Mouse (Mus musculus): ENCODE data around the gene Gm36176. TPM values are rescaled to one million over a fixed set of nuclear protein-coding genes. Genes with fewer than 3 reads are reported as not detected.

Gm36176 gene
- polyA plus RNA-seq, 1 experiment from 2014 or later: not detected

DNA sequence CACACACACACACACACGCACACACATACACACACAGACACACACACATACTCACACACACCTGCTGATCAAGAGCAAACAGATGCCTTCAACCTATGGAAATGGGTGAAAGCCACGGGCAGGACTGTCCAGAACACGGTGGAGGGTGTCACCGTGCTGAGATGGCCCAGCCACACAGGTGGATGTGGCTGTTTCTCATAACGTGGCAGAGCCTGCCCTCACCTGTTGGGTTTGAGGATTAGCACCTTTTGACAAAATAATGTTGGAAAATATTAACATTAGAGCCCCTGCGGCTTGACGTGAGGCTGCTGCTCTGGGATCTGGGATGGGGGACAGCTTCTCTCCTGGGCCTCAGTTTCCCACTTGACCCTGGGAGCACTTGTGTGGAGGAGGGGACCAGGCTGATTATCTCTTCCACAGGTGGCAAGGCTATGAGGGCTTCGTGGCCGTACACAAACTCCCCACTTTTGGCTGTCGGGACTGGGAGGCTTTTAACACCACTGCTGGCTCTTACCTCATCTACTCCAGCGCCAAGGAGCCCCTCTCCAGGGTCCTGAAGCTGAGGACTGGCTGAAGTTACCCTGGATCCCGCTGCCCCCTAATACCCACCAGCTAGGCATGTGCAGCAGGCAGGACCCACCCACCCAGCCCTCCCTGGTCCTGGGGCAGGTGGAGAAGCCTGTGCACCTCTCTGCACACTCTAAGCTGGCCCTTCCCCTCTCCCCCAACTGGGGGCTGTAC, 39.6 kb downstream of the Gm36176 start:
- WGBS: 33% methylated on average over 12 of the region's 12 CpGs
- Histone ChIP-seq H3K4me3 (no peak overlapping the region), H3K27me3 (no peaks in the 10 kb centered on the region), H3K9ac (no peak overlapping the region), H3K27ac (no peak overlapping the region), H3K9me3 (no peaks in the 10 kb centered on the region), H3K4me1 (no peaks in the 10 kb centered on the region), H3K36me3 (no peaks in the 10 kb centered on the region), H3K4me2 (no peak overlapping the region)
- ATAC-seq (ENCODE audit: borderline replicate concordance, extremely low read depth, low FRiP score, low TSS enrichment): no peak

DNA sequence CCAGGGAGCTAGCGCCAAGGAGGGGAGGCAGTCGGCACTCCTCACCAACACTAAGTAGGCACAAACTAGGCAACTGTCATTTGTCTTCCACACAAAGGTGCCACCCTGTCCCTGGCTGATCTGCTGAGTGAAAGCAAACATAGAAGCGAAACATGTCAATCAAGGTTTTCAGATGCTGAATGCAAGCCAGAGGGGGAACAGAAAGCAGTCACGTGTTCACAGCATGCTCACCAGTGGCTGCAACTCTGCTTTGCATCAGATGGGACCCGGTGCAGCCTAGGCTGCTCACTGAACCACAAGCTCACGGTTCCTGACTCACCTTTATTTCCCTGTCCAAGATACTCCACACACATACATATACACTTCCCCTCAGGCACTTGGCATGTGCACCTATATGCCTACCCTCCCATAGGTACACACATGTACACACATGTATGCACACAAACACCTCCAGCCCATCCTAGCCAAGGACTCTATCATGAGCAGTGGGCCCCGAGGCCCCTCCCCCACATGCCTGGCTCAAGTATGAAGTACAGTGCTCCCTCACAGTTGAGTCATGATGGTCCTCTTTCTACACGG, 44.5 kb downstream of the Gm36176 start:
- Histone ChIP-seq H3K4me3 (no peak overlapping the region), H3K27me3 (no peaks in the 10 kb centered on the region), H3K9ac (no peak overlapping the region), H3K9me3 (no peaks in the 10 kb centered on the region), H3K4me2 (no peak overlapping the region), H3K36me3 (no peaks in the 10 kb centered on the region), H3K27ac (no peak overlapping the region), H3K4me1 (no peaks in the 10 kb centered on the region)
- WGBS: 78% methylated on average over 8 of the region's 8 CpGs
- 0 out of 2 replicates have a peak, but pooled peaks have one; percentile 3 for ATAC-seq (ENCODE audit: borderline replicate concordance, extremely low read depth, low FRiP score, low TSS enrichment)

DNA sequence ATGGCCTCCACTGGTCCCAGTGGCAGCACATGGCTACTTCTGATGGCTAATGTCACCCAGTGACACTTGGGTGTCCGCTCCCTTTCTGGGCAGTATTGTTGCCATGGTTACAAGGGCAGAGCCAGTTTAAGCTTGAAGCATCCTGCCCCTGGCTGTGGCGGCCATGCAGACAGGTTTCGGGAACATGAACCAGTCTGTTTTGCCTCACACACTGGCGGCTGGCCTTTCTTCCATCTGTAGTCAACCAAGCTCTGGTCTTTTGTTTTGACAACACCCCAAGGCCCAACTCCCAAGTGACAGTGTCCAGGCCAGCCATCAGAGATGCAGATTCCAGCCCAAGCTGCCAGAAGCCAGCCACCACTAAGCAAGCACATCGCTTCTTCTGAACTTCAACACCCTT, 49.0 kb downstream of the Gm36176 start:
- no peak overlapping the region for H3K27ac ChIP-seq
- no peak overlapping the region for H3K9ac ChIP-seq

More for the DNA sequence above, 49.0 kb downstream of the Gm36176 start:
- no peak for ATAC-seq (ENCODE audit: borderline replicate concordance, extremely low read depth, low FRiP score, low TSS enrichment)
- Histone ChIP-seq H3K9me3 (no peaks in the 10 kb centered on the region), H3K4me1 (no peaks in the 10 kb centered on the region), H3K4me3 (no peak overlapping the region), H3K4me2 (no peak overlapping the region), H3K36me3 (no peaks in the 10 kb centered on the region), H3K27me3 (no peaks in the 10 kb centered on the region)
- WGBS: 46% methylated on average over 5 of the region's 5 CpGs

Other genes with a start within 250 kb of the Gm36176 start
- gene Sumo3, start 240.7 kb upstream of the Gm36176 start, polyA plus RNA-seq (2015; fragmentation: Nextera tagmentation; extraction: Ambion mirVana): 350 and 361 TPM in 2 replicates
- 0.99 and 1.9 TPM in 2 replicates for gene Gm49325, start 240.6 kb upstream of the Gm36176 start, polyA plus RNA-seq (2015; fragmentation: Nextera tagmentation; extraction: Ambion mirVana)
- 73.8 and 74.3 TPM in 2 replicates for gene Ube2g2, start 224.5 kb upstream of the Gm36176 start, polyA plus RNA-seq (2015; fragmentation: Nextera tagmentation; extraction: Ambion mirVana)
- 0.08 and 0.19 TPM in 2 replicates for gene Tspear, start 160.2 kb upstream of the Gm36176 start, polyA plus RNA-seq (2015; fragmentation: Nextera tagmentation; extraction: Ambion mirVana)
- gene Gm19402, start 156.0 kb upstream of the Gm36176 start, polyA plus RNA-seq (2015; fragmentation: Nextera tagmentation; extraction: Ambion mirVana): not detected in 2 replicates
- gene Gm9508, start 149.6 kb upstream of the Gm36176 start, polyA plus RNA-seq (2015; fragmentation: Nextera tagmentation; extraction: Ambion mirVana): not detected in 2 replicates
- gene Gm10272, start 140.2 kb upstream of the Gm36176 start, polyA plus RNA-seq (2015; fragmentation: Nextera tagmentation; extraction: Ambion mirVana): not detected in 2 replicates
- gene Gm10024, start 135.3 kb upstream of the Gm36176 start, polyA plus RNA-seq (2015; fragmentation: Nextera tagmentation; extraction: Ambion mirVana): not detected in 2 replicates
- gene Gm10142, start 131.0 kb upstream of the Gm36176 start, polyA plus RNA-seq (2015; fragmentation: Nextera tagmentation; extraction: Ambion mirVana): not detected in 2 replicates
- gene Krtap12-1, start 126.2 kb upstream of the Gm36176 start, polyA plus RNA-seq (2015; fragmentation: Nextera tagmentation; extraction: Ambion mirVana): not detected in 2 replicates
- gene Gm10100, start 120.3 kb upstream of the Gm36176 start, polyA plus RNA-seq (2015; fragmentation: Nextera tagmentation; extraction: Ambion mirVana): not detected in 2 replicates
- gene Gm18596, start 104.2 kb upstream of the Gm36176 start, polyA plus RNA-seq (2015; fragmentation: Nextera tagmentation; extraction: Ambion mirVana): not detected in 2 replicates
- gene Gm9736, start 95.4 kb upstream of the Gm36176 start, polyA plus RNA-seq (2015; fragmentation: Nextera tagmentation; extraction: Ambion mirVana): not detected in 2 replicates
- not detected in 2 replicates for gene Gm3233, start 87.1 kb upstream of the Gm36176 start, polyA plus RNA-seq (2015; fragmentation: Nextera tagmentation; extraction: Ambion mirVana)
- gene Gm3238, start 75.5 kb upstream of the Gm36176 start, polyA plus RNA-seq (2015; fragmentation: Nextera tagmentation; extraction: Ambion mirVana): not detected in 2 replicates
- gene Gm7138, start 69.9 kb upstream of the Gm36176 start, polyA plus RNA-seq (2015; fragmentation: Nextera tagmentation; extraction: Ambion mirVana): not detected in 2 replicates
- not detected in 2 replicates for gene Gm3250, start 64.3 kb upstream of the Gm36176 start, polyA plus RNA-seq (2015; fragmentation: Nextera tagmentation; extraction: Ambion mirVana)
- gene Gm7137, start 58.6 kb upstream of the Gm36176 start, polyA plus RNA-seq (2015; fragmentation: Nextera tagmentation; extraction: Ambion mirVana): not detected in 2 replicates
- gene Gm9639, start 51.7 kb upstream of the Gm36176 start, polyA plus RNA-seq (2015; fragmentation: Nextera tagmentation; extraction: Ambion mirVana): not detected in 2 replicates
- gene Gm19668, start 47.7 kb upstream of the Gm36176 start, polyA plus RNA-seq (2015; fragmentation: Nextera tagmentation; extraction: Ambion mirVana): not detected in 2 replicates
- gene Gm9507, start 35.0 kb upstream of the Gm36176 start, polyA plus RNA-seq (2015; fragmentation: Nextera tagmentation; extraction: Ambion mirVana): not detected in 2 replicates
- gene Gm2696, start 32.1 kb upstream of the Gm36176 start, polyA plus RNA-seq (2015; fragmentation: Nextera tagmentation; extraction: Ambion mirVana): not detected in 2 replicates
- gene Krtap10-4, start 19.7 kb upstream of the Gm36176 start, polyA plus RNA-seq (2015; fragmentation: Nextera tagmentation; extraction: Ambion mirVana): not detected in 2 replicates
- gene Krtap10-10, start 10.9 kb upstream of the Gm36176 start, polyA plus RNA-seq (2015; fragmentation: Nextera tagmentation; extraction: Ambion mirVana): not detected in 2 replicates
- gene Gm10318, start 6.1 kb downstream of the Gm36176 start, polyA plus RNA-seq (2015; fragmentation: Nextera tagmentation; extraction: Ambion mirVana): not detected in 2 replicates
- gene Gm3285, start 15.2 kb downstream of the Gm36176 start, polyA plus RNA-seq (2015; fragmentation: Nextera tagmentation; extraction: Ambion mirVana): not detected in 2 replicates
- 4.5 TPM in 2 replicates for gene Lrrc3, start 55.7 kb downstream of the Gm36176 start, polyA plus RNA-seq (2015; fragmentation: Nextera tagmentation; extraction: Ambion mirVana)
- gene Trpm2, start 123.8 kb downstream of the Gm36176 start, polyA plus RNA-seq (2015; fragmentation: Nextera tagmentation; extraction: Ambion mirVana): 0.72 and 1.6 TPM in 2 replicates
- gene 1810043G02Rik, start 131.7 kb downstream of the Gm36176 start, polyA plus RNA-seq (2015; fragmentation: Nextera tagmentation; extraction: Ambion mirVana): 25.4 and 25.6 TPM in 2 replicates
- 171 and 179 TPM in 2 replicates for gene Pfkl, start 163.3 kb downstream of the Gm36176 start, polyA plus RNA-seq (2015; fragmentation: Nextera tagmentation; extraction: Ambion mirVana)
- gene Dnmt3l, start 195.1 kb downstream of the Gm36176 start, polyA plus RNA-seq (2015; fragmentation: Nextera tagmentation; extraction: Ambion mirVana): 1.9 and 2.2 TPM in 2 replicates
- 2.1 and 2.7 TPM in 2 replicates for gene Aire, start 196.8 kb downstream of the Gm36176 start, polyA plus RNA-seq (2015; fragmentation: Nextera tagmentation; extraction: Ambion mirVana)
- 8.4 and 8.5 TPM in 2 replicates for gene Icosl, start 222.5 kb downstream of the Gm36176 start, polyA plus RNA-seq (2015; fragmentation: Nextera tagmentation; extraction: Ambion mirVana)